Mouse (Mus musculus): Measurements from ENCODE around the gene Synj1. TPM values are rescaled to one million over a fixed set of nuclear protein-coding genes. Genes with fewer than 3 reads are reported as not detected.

Synj1 gene
- total and polyA plus RNA-seq, 2 experiments: 6.2 to 7.5 TPM

DNA sequence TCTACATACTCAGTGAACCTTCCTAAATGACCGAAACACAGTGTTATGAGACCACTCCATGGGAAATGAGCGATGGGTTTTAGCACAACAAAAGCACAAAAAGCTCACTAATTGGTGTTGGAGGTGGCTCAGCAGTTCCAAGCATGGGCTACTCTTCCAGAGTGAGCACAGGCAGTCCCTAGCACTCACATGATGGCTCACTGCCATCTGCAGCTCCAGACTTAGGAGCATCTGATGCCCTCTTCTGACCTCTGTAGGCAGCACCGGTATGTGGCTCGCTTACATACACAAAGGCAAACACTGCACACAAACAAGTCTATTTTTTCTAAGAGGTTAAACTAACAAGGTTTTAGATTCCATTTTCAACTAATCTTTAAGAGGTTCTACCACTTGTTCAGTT lies 44.9 kb downstream of the Synj1 start:
- Histone ChIP-seq H3K27ac (replicated peaks; ENCODE audit: insufficient read depth, low read depth, low read length) (no peak overlapping the region), H3K36me3 (ENCODE audit: control insufficient read depth, insufficient read depth, low read length) (peaks cover 40% of the 10 kb centered on the region), H3K27me3 (ENCODE audit: control insufficient read depth, insufficient read depth, low read length) (no peaks in the 10 kb centered on the region), H3K4me3 (ENCODE audit: insufficient read depth, low read depth, low read length) (no peak overlapping the region), H3K79me2 (ENCODE audit: control insufficient read depth, insufficient read depth, low read length) (no peaks in the 10 kb centered on the region), H3K9ac (ENCODE audit: low read depth, low read length) (no peak overlapping the region), H3K4me1 (ENCODE audit: control insufficient read depth, insufficient read depth, low read length) (no peaks in the 10 kb centered on the region)
- WGBS: 71% methylated on average over 4 of the region's 4 CpGs
- TF ChIP-seq POLR2A (IDR thresholded peaks at IDR 0.05; ENCODE audit: extremely low read depth, insufficient read depth, low read length) (no peak), CTCF (IDR thresholded peaks at IDR 0.05; ENCODE audit: low read depth, low read length) (no peak)
- DNase-seq (ENCODE audit: extremely low read depth, low read depth, low spot score): no peak

DNA sequence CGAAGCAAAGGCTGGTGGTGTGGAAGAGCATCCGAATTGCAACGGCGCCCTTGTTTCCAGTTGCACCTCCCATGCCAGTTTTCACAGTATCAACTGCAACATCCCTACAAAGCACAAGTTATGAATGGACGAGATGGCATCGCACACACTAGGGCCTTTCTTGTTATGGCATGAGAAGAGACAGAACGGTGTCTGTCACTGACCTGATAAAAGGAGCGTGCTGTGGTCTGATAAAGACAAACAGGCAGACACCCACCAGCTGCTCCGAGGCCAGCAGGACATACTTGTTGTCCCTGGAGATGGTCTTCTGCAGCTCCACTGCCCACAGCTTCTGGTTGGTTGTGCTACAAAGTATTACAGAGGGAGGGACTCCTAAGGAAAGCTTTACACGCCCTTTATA lies 46.8 kb downstream of the Synj1 start:
- no peaks in the 10 kb centered on the region for H3K4me1 ChIP-seq (ENCODE audit: control insufficient read depth, insufficient read depth, low read length)
- H3K4me3 ChIP-seq (ENCODE audit: insufficient read depth, low read depth, low read length): no peak overlapping the region
- no peak for DNase-seq (ENCODE audit: extremely low read depth, low read depth, low spot score)
- no peak for TF ChIP-seq POLR2A (IDR thresholded peaks at IDR 0.05; ENCODE audit: extremely low read depth, insufficient read depth, low read length)
- TF ChIP-seq CTCF (IDR thresholded peaks at IDR 0.05; ENCODE audit: low read depth, low read length): no peak
- no peaks in the 10 kb centered on the region for H3K79me2 ChIP-seq (ENCODE audit: control insufficient read depth, insufficient read depth, low read length)
- no peak overlapping the region for H3K27ac ChIP-seq (replicated peaks; ENCODE audit: insufficient read depth, low read depth, low read length)
- no peak overlapping the region for H3K9ac ChIP-seq (ENCODE audit: low read depth, low read length)
- 92% methylated on average over 10 of the region's 10 CpGs for WGBS
- peaks cover 45% of the 10 kb centered on the region for H3K36me3 ChIP-seq (ENCODE audit: control insufficient read depth, insufficient read depth, low read length)
- H3K27me3 ChIP-seq (ENCODE audit: control insufficient read depth, insufficient read depth, low read length): no peaks in the 10 kb centered on the region

DNA sequence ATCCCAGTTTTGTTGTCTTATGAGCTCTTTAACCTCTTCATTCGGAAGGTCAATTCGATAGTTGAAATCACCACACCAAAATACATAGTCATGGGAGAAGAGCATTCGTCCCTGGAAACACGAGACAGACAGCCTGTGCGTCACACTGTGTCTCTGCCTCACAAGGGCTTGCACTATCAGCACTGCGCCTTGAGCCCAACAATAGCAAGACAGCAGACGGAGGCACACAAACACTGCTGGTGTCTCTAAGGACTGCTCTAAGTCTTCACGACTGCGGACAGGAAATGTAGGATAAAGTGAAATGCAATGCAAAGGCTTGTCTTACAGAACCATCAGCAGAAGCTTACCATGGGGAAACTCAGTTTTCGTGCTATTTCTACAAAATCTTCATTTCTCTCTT lies 47.2 kb downstream of the Synj1 start:
- no peaks in the 10 kb centered on the region for H3K4me1 ChIP-seq (ENCODE audit: control insufficient read depth, insufficient read depth, low read length)
- H3K27me3 ChIP-seq (ENCODE audit: control insufficient read depth, insufficient read depth, low read length): no peaks in the 10 kb centered on the region
- TF ChIP-seq CTCF (IDR thresholded peaks at IDR 0.05; ENCODE audit: low read depth, low read length) (no peak), POLR2A (IDR thresholded peaks at IDR 0.05; ENCODE audit: extremely low read depth, insufficient read depth, low read length) (no peak)
- H3K9ac ChIP-seq (ENCODE audit: low read depth, low read length): no peak overlapping the region
- no peak overlapping the region for H3K4me3 ChIP-seq (ENCODE audit: insufficient read depth, low read depth, low read length)
- no peak for DNase-seq (ENCODE audit: extremely low read depth, low read depth, low spot score)
- no peak overlapping the region for H3K27ac ChIP-seq (replicated peaks; ENCODE audit: insufficient read depth, low read depth, low read length)
- peaks cover 40% of the 10 kb centered on the region for H3K36me3 ChIP-seq (ENCODE audit: control insufficient read depth, insufficient read depth, low read length)
- 94% methylated on average over 10 of the region's 10 CpGs for WGBS
- H3K79me2 ChIP-seq (ENCODE audit: control insufficient read depth, insufficient read depth, low read length): no peaks in the 10 kb centered on the region

DNA sequence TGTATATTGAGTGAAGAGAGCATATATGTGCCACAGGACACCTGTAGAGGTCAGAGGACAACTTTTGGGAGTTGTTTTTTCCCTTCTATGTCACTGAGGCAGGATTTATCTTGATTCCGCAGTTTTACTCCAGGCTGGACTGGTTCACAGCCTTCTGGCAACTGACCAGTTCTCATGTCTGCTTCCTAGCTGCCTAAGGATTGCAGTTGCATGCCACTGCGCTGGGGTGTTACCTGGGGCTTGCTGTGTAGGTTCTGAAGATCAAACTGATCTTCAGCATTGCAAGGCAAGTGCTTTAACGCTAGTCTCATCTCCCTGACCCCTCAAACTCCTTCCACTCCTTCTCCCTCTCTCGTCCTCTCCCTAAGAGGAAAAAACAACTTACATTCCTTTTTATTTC lies 47.9 kb downstream of the Synj1 start:
- Histone ChIP-seq H3K4me1 (ENCODE audit: control insufficient read depth, insufficient read depth, low read length) (no peaks in the 10 kb centered on the region), H3K4me3 (ENCODE audit: insufficient read depth, low read depth, low read length) (no peak overlapping the region), H3K9ac (ENCODE audit: low read depth, low read length) (no peak overlapping the region), H3K27me3 (ENCODE audit: control insufficient read depth, insufficient read depth, low read length) (no peaks in the 10 kb centered on the region), H3K27ac (replicated peaks; ENCODE audit: insufficient read depth, low read depth, low read length) (no peak overlapping the region), H3K36me3 (ENCODE audit: control insufficient read depth, insufficient read depth, low read length) (peaks cover 36% of the 10 kb centered on the region), H3K79me2 (ENCODE audit: control insufficient read depth, insufficient read depth, low read length) (no peaks in the 10 kb centered on the region)
- DNase-seq (ENCODE audit: extremely low read depth, low read depth, low spot score): no peak
- TF ChIP-seq CTCF (IDR thresholded peaks at IDR 0.05; ENCODE audit: low read depth, low read length) (no peak), POLR2A (IDR thresholded peaks at IDR 0.05; ENCODE audit: extremely low read depth, insufficient read depth, low read length) (no peak)
- WGBS: 88% methylated on average over 4 of the region's 4 CpGs

DNA sequence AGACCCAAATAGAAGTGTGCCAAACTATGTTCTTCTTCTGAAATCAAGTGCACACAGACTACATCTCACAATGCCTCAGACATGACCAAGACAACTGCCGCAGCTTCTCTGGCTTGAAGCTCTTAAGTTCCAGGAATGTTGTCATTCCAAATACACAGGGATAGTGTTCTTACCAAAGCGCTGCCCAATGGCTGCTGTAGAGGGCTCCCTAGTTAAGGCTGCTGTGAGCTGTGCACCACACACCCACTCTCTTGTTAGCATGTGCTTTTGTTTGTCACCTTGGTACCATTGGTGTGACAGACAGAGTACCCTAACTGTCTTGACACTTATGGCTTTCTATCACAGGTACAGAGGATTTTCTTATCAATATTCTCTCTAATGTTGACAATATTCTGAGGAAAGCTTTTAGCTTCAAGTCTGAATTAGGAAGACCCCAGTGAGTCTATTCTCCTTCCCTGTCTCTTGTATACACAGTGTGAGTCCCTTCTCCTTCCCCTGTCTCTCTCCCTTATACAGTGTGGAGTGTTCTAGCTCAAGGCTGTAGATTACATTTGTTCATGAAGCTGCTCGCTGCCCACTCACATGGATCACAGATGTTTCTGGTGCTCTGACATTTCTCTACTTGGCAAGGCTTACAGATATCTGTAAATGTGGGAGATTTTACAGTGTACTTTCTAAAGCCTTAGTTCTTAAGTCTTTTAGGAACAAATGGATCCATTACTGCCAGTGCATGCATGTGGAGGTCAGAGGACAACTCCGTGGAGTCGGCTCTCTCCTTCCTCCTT lies 52.6 kb downstream of the Synj1 start:
- Histone ChIP-seq H3K36me3 (ENCODE audit: control insufficient read depth, insufficient read depth, low read length) (peaks cover 37% of the 10 kb centered on the region), H3K27me3 (ENCODE audit: control insufficient read depth, insufficient read depth, low read length) (no peaks in the 10 kb centered on the region)
- WGBS: 85% methylated on average over 5 of the region's 5 CpGs

DNA sequence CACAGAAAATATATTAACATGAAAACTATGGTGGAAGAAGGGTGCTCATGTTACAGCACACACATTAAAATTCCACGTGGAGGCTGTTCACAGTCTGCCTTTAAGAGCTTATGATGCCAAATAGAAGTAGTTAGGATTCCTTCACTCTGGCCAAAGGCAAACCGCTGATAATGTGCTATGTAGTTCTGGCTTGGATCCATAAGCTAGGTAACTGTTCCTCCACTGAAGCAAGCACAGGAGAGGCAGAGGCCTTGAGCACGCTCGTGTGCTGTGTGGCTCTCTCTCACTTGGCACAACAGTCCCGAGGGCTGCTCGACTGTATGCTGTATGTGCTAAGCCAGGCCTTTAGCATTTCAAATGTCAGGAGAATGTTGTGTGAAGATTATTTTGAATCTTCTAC lies 55.6 kb downstream of the Synj1 start:
- WGBS: 82% methylated on average over 6 of the region's 6 CpGs
- Histone ChIP-seq H3K4me1 (ENCODE audit: control insufficient read depth, insufficient read depth, low read length) (no peaks in the 10 kb centered on the region), H3K79me2 (ENCODE audit: control insufficient read depth, insufficient read depth, low read length) (no peaks in the 10 kb centered on the region), H3K27ac (replicated peaks; ENCODE audit: insufficient read depth, low read depth, low read length) (no peak overlapping the region), H3K4me3 (ENCODE audit: insufficient read depth, low read depth, low read length) (no peak overlapping the region), H3K36me3 (ENCODE audit: control insufficient read depth, insufficient read depth, low read length) (peaks cover 33% of the 10 kb centered on the region), H3K9ac (ENCODE audit: low read depth, low read length) (no peak overlapping the region), H3K27me3 (ENCODE audit: control insufficient read depth, insufficient read depth, low read length) (no peaks in the 10 kb centered on the region)
- TF ChIP-seq POLR2A (IDR thresholded peaks at IDR 0.05; ENCODE audit: extremely low read depth, insufficient read depth, low read length) (no peak), CTCF (IDR thresholded peaks at IDR 0.05; ENCODE audit: low read depth, low read length) (no peak)
- no peak for DNase-seq (ENCODE audit: extremely low read depth, low read depth, low spot score)

More for the DNA sequence above, 52.6 kb downstream of the Synj1 start:
- H3K79me2 ChIP-seq (ENCODE audit: control insufficient read depth, insufficient read depth, low read length): no peaks in the 10 kb centered on the region
- H3K4me3 ChIP-seq (ENCODE audit: insufficient read depth, low read depth, low read length): no peak overlapping the region
- DNase-seq (ENCODE audit: extremely low read depth, low read depth, low spot score): no peak
- H3K9ac ChIP-seq (ENCODE audit: low read depth, low read length): no peak overlapping the region
- TF ChIP-seq CTCF (IDR thresholded peaks at IDR 0.05; ENCODE audit: low read depth, low read length) (no peak), POLR2A (IDR thresholded peaks at IDR 0.05; ENCODE audit: extremely low read depth, insufficient read depth, low read length) (no peak)
- H3K4me1 ChIP-seq (ENCODE audit: control insufficient read depth, insufficient read depth, low read length): no peaks in the 10 kb centered on the region
- no peak overlapping the region for H3K27ac ChIP-seq (replicated peaks; ENCODE audit: insufficient read depth, low read depth, low read length)

Measured in liver, adult 2 months (tissue).